Mouse (Mus musculus): ENCODE data around the gene Ehbp1.

Ehbp1 gene

GRCm38 (mm10) chr11:22342242-22343207 lies at the start of gene Ehbp1:
TSS of gene Ehbp1 (minus strand) at chr11:22342292.
- no peak for DNase-seq (ENCODE audit: low spot score)

GRCm38 (mm10) chr11:22387472-22388098 lies 45.5 kb upstream of the Ehbp1 start:
- peak; percentile 10 for DNase-seq (ENCODE audit: low spot score)

- DNase-seq (ENCODE audit: low spot score), result no peak
Observed at GRCm38 (mm10) chr11:22383532-22383931, 41.4 kb upstream of the Ehbp1 start.

GRCm38 (mm10) chr11:22374811-22375210 lies 32.7 kb upstream of the Ehbp1 start:
- no peak for DNase-seq (ENCODE audit: low spot score)

GRCm38 (mm10) chr11:22373290-22373674 lies 31.2 kb upstream of the Ehbp1 start:
- DNase-seq (ENCODE audit: low spot score), result no peak

- DNase-seq (ENCODE audit: low spot score), result no peak
Observed at GRCm38 (mm10) chr11:22372609-22373289, 30.7 kb upstream of the Ehbp1 start.

- DNase-seq (ENCODE audit: low spot score), result no peak
Observed at GRCm38 (mm10) chr11:22369841-22370240, 27.7 kb upstream of the Ehbp1 start.

- no peak for DNase-seq (ENCODE audit: low spot score)
Observed at GRCm38 (mm10) chr11:22368621-22369020, 26.5 kb upstream of the Ehbp1 start.

- DNase-seq (ENCODE audit: low spot score), result no peak
Observed at GRCm38 (mm10) chr11:22366486-22366885, 24.4 kb upstream of the Ehbp1 start.

- no peak for DNase-seq (ENCODE audit: low spot score)
Observed at GRCm38 (mm10) chr11:22353962-22354621, 12.0 kb upstream of the Ehbp1 start.

- DNase-seq (ENCODE audit: low spot score), result no peak
Observed at GRCm38 (mm10) chr11:22349945-22350344, 7.9 kb upstream of the Ehbp1 start.

- no peak for DNase-seq (ENCODE audit: low spot score)
Observed at GRCm38 (mm10) chr11:22348536-22348910, 6.4 kb upstream of the Ehbp1 start.

GRCm38 (mm10) chr11:22347651-22348535 lies 5.8 kb upstream of the Ehbp1 start:
- DNase-seq (ENCODE audit: low spot score), result no peak

GRCm38 (mm10) chr11:22327302-22327910 lies 14.7 kb downstream of the Ehbp1 start:
- DNase-seq (ENCODE audit: low spot score), result no peak

- no peak for DNase-seq (ENCODE audit: low spot score)
Observed at GRCm38 (mm10) chr11:22317824-22318411, 24.2 kb downstream of the Ehbp1 start.

- DNase-seq (ENCODE audit: low spot score), result no peak
Observed at GRCm38 (mm10) chr11:22315801-22316200, 26.3 kb downstream of the Ehbp1 start.

- DNase-seq (ENCODE audit: low spot score), result no peak
Observed at GRCm38 (mm10) chr11:22301164-22301563, 40.9 kb downstream of the Ehbp1 start.

GRCm38 (mm10) chr11:22289164-22289563 lies 52.9 kb downstream of the Ehbp1 start:
- no peak for DNase-seq (ENCODE audit: low spot score)

- no peak for DNase-seq (ENCODE audit: low spot score)
Observed at GRCm38 (mm10) chr11:22287513-22287900, 54.6 kb downstream of the Ehbp1 start.

GRCm38 (mm10) chr11:22286885-22287512 lies 55.1 kb downstream of the Ehbp1 start:
- peak; percentile 95 for DNase-seq (ENCODE audit: low spot score)

Data from testis, postnatal 14 days (tissue).